Mouse (Mus musculus): ENCODE results near the gene Tdrd7.

Tdrd7 gene

GRCm38 (mm10) chr4:46043361-46043760 is 78.2 kb downstream of the Tdrd7 start:
- DNase-seq, result no peak

DNA sequence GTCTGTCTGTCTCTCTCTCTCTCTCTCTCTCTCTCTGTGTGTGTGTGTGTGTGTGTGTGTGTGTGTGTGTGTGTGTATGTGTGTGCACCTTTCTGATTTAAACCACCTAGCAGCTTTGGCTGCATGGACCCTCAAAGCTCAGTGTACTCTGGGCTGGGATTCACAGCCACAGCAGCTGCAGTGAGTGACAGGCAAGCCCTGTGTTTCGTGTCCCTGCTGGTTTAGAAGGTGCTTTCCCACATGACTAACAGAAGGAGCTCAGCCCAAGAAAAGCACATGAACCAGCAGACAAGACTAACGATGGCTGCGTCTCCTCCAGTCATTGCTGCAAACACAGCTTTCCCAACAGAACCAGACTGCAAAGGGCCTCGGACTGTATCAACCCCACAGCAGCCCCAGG is 82.8 kb downstream of the Tdrd7 start:
- DNase-seq, result no peak

GRCm38 (mm10) chr4:46048418-46048817 is 83.3 kb downstream of the Tdrd7 start:
- no peak for DNase-seq

- DNase-seq, result no peak
Observed at GRCm38 (mm10) chr4:46053323-46054107, 88.4 kb downstream of the Tdrd7 start.

- DNase-seq, result peak in 1 of 2 experiments; percentile 53
Observed at GRCm38 (mm10) chr4:46056163-46056562, 91.0 kb downstream of the Tdrd7 start.

- DNase-seq, result peak in 1 of 2 experiments; percentile 41
Observed at GRCm38 (mm10) chr4:46061259-46061962, 96.3 kb downstream of the Tdrd7 start.

DNA sequence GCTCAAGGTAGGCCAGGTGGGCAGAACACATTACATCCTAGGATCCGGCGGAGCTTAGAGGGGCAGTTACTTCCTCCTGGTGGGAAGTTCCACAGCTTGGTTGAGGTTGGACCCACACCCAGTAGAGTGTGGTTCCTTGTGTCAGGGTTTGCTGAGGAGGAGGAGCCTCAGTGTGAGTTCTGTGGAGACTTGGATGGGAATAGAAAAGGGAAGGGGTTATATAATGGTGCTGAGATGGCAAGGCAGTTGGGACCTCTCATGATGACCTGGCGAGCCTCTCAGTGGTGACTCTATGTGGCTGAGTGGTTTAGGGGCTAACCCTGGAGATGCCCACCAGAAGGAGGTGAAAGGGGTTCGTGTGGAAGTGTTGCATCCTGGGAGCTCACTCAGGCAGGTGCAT is 98.7 kb downstream of the Tdrd7 start:
- no peak for DNase-seq

GRCm38 (mm10) chr4:46064263-46064662 is 99.1 kb downstream of the Tdrd7 start:
- DNase-seq, result peak in 1 of 2 experiments; percentile 17

- no peak for DNase-seq
Observed at GRCm38 (mm10) chr4:46064961-46065360, 99.8 kb downstream of the Tdrd7 start.

GRCm38 (mm10) chr4:46065695-46066340 is 100.7 kb downstream of the Tdrd7 start:
- no peak for DNase-seq

GRCm38 (mm10) chr4:46068060-46068459 is 102.9 kb downstream of the Tdrd7 start:
- no peak for DNase-seq

GRCm38 (mm10) chr4:46068573-46068972 is 103.4 kb downstream of the Tdrd7 start:
- peak; percentile 48 to 51 for DNase-seq

DNA sequence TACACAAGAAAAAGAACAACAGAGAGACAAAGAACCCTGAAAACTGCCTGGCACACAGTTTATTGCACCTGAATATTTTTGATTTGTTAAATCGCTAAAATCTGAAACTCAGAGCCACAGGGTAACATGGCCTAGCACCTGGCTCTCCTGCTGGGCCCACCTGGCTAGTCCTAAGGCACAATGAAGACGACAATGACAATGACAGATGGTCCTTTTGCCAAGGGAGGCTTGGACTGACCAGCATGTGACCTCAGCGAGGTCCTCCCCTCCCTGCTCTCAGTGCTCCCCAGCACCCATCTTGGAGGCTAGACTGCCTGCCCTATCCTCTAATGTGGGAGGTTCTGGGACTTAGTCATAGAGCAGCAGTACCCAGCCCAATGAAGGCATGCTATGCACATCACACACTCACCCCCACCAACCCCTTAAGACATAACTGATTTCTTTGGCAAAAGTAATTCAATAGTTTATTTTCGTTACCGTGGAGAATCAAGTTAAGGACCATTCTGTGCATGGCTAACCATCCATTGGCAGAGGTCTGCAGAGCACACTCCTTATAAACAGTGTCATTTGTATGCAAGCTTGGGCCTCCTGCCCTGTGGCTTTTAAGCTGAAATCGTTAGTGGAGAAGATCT is 104.8 kb downstream of the Tdrd7 start:
- peak; percentile 76 for DNase-seq

- no peak for DNase-seq
Observed at GRCm38 (mm10) chr4:46072631-46073030, 107.5 kb downstream of the Tdrd7 start.

- DNase-seq, result peak; percentile 80 to 83
Observed at GRCm38 (mm10) chr4:46073736-46074135, 108.6 kb downstream of the Tdrd7 start.

- DNase-seq, result no peak
Observed at GRCm38 (mm10) chr4:46075664-46076063, 110.5 kb downstream of the Tdrd7 start.

GRCm38 (mm10) chr4:46076892-46077291 is 111.8 kb downstream of the Tdrd7 start:
- no peak for DNase-seq

GRCm38 (mm10) chr4:46080261-46080660 is 115.1 kb downstream of the Tdrd7 start:
- DNase-seq, result no peak

- DNase-seq, result no peak
Observed at GRCm38 (mm10) chr4:46082555-46082954, 117.4 kb downstream of the Tdrd7 start.
